Mouse (Mus musculus): Measurements from ENCODE around the gene Taf3.

GRCm38 (mm10) chr2:9896097-9896770 is 152.2 kb downstream of the Taf3 start:
- TF ChIP-seq CTCF (conservative IDR thresholded peaks at IDR 0.05 in 1 of 2, IDR thresholded peaks at IDR 0.05 in 1 of 2; ENCODE audit: low read depth in 2 of 2, low read length in 2 of 2) (no peak), HCFC1 (IDR thresholded peaks at IDR 0.05; ENCODE audit: low read depth, low read length) (no peak), POLR2A (IDR thresholded peaks at IDR 0.05; ENCODE audit: low read depth, low read length) (no peak), CHD2 (IDR thresholded peaks at IDR 0.05; ENCODE audit: low read length) (no peak), BHLHE40 (IDR thresholded peaks at IDR 0.05; ENCODE audit: low read depth, low read length) (no peak), SIN3A (IDR thresholded peaks at IDR 0.05; ENCODE audit: low read length) (no peak), MEF2A (IDR thresholded peaks at IDR 0.05; ENCODE audit: borderline replicate concordance, low read depth, low read length) (no peak), MAFK (IDR thresholded peaks at IDR 0.05; ENCODE audit: insufficient replicate concordance, low read length) (no peak), PAX5 (IDR thresholded peaks at IDR 0.05; ENCODE audit: low read length) (no peak)
